In the genomic region with DNA sequence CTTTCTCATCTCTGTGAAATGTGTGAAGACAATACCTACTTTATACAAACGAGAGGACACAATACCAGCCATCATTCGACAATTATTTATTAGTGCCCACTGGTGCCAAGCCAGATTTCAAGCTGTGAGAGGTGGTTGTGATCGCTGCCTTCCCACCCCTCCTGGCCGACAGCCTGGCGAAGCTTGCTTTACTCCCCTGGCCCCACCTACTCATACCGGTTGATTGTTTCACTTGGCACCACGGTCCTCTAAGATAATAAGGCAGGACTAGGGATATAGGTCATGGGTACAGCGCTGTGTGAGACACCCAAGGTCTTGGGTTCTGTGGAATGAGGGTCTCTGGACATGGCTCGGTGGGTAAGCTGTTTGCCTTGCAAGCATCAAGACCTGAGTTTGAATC, we compare ENCODE assay signal across 18 mouse cellular contexts. TPM values are rescaled to one million over a fixed set of nuclear protein-coding genes. Genes with fewer than 3 reads are reported as not detected.
DNase-seq lines count a peak whose midpoint lies in the region; ATAC-seq and TF ChIP-seq lines count a peak whose summit lies in the region.
"Had no signal": no experiment of that assay in that cellular context is flagged by ENCODE, and none has a peak within 500 bp of the region (broad histone marks: within the 10 kb centered on the region; RNA-seq: fewer than 3 reads in every experiment).

No protein-coding gene starts in this region.

- H3K4me3 ChIP-seq in kidney, embryonic 15.5 days (replicated peaks), result no peak overlapping the region
- no peak overlapping the region for H3K4me3 ChIP-seq in spleen, adult 2 months (ENCODE audit: extremely low read depth, insufficient read depth, insufficient read length)
- H3K4me3 ChIP-seq: embryonic facial prominence, embryonic 13.5 days; forebrain, embryonic 13.5 days; neural tube, embryonic 13.5 days had no signal

- no peak overlapping the region for H3K9ac ChIP-seq in kidney, embryonic 15.5 days
- H3K9ac ChIP-seq: embryonic facial prominence, embryonic 13.5 days; forebrain, embryonic 13.5 days; neural tube, embryonic 13.5 days had no signal

- H3K4me2 ChIP-seq in kidney, embryonic 15.5 days, result no peak overlapping the region
- H3K4me2 ChIP-seq: embryonic facial prominence, embryonic 13.5 days; forebrain, embryonic 13.5 days; neural tube, embryonic 13.5 days had no signal

- H3K36me3 ChIP-seq in kidney, embryonic 15.5 days, result 0 out of 2 replicates have a peak, but pooled peaks cover 1% of the 10 kb centered on the region
- H3K36me3 ChIP-seq in spleen, adult 2 months (ENCODE audit: control insufficient read depth, insufficient read depth, low read length), result peaks cover 1% of the 10 kb centered on the region
- H3K36me3 ChIP-seq: neural tube, embryonic 13.5 days had no signal

- H3K9me3 ChIP-seq in kidney, embryonic 15.5 days (replicated peaks), result no peaks in the 10 kb centered on the region
- H3K9me3 ChIP-seq: embryonic facial prominence, embryonic 13.5 days; forebrain, embryonic 13.5 days; neural tube, embryonic 13.5 days had no signal

- ATAC-seq in kidney, embryonic 15.5 days (replicated peaks; ENCODE audit: low FRiP score), result no peak
- ATAC-seq in erythroid progenitor cell, adult 5-6 weeks (replicated peaks; ENCODE audit: low FRiP score, poor library complexity, severe bottlenecking), result no peak
- ATAC-seq: forebrain, embryonic 13.5 days; hindbrain, embryonic 16.5 days; intestine, postnatal 0 days had no signal

- H3K4me1 ChIP-seq in kidney, embryonic 15.5 days, result peaks cover 85% of the 10 kb centered on the region
- peaks cover 51% of the 10 kb centered on the region for H3K4me1 ChIP-seq in spleen, adult 2 months (ENCODE audit: control insufficient read depth, insufficient read depth, insufficient read length)

- no peaks in the 10 kb centered on the region for H3K27me3 ChIP-seq in kidney, embryonic 15.5 days
- H3K27me3 ChIP-seq in spleen, adult 2 months (ENCODE audit: control insufficient read depth, insufficient read depth, low read length), result no peaks in the 10 kb centered on the region
- H3K27me3 ChIP-seq: embryonic facial prominence, embryonic 13.5 days; neural tube, embryonic 13.5 days had no signal

- no peak for TF ChIP-seq CTCF in spleen, adult 2 months (IDR thresholded peaks at IDR 0.05; ENCODE audit: extremely low read depth, insufficient read depth, insufficient read length, insufficient replicate concordance)

- no peak for TF ChIP-seq POLR2A in spleen, adult 2 months (IDR thresholded peaks at IDR 0.05; ENCODE audit: low read depth, low read length)

- H3K27ac ChIP-seq in kidney, embryonic 15.5 days, result 0 out of 2 replicates have a peak overlapping the region, but pooled peaks have one; percentile 30
- peak overlapping the region; percentile 89 for H3K27ac ChIP-seq in spleen, adult 2 months (ENCODE audit: insufficient read depth, low read length)
- H3K27ac ChIP-seq: forebrain, embryonic 13.5 days had no signal

- WGBS in kidney, embryonic 15.5 days, result 65% methylated on average over 9 of the region's 9 CpGs
- 81% methylated on average over 9 of the region's 9 CpGs for WGBS in spleen, adult 2 months

- DNase-seq in heart, adult 11 months, result peak; percentile 92
- no peak for DNase-seq in heart, adult 8-10 months (ENCODE audit: low spot score)
- no peak for DNase-seq in kidney, postnatal 4 days
- no peak for DNase-seq in spleen, adult 2 months (ENCODE audit: low read depth in 1 of 2, low spot score in 2 of 2)
- DNase-seq in spleen, postnatal 36 days (ENCODE audit: low spot score in 2 of 2), result no peak
- DNase-seq in frontal cortex, postnatal 10 days (ENCODE audit: low spot score in 2 of 2), result no peak
- DNase-seq: adrenal gland, adult 8-10 months; cerebellum, adult 18-20 months; kidney, postnatal 36 days; liver; spleen, adult 18-20 months had no signal

RNA-seq across cellular contexts. Expression of a gene that starts 55.1 kb away (rescaled TPM):
- 100 to 1,000 TPM; 131 to 151 (median 141) TPM for total RNA-seq in heart, adult 8-10 months (2022)
- polyA plus RNA-seq in kidney, embryonic 15.5 days (2015; fragmentation: Nextera tagmentation; extraction: Ambion mirVana), result 13.8 and 14.7 TPM in 2 replicates
- 20.4 and 26.2 TPM in 2 replicates for polyA plus RNA-seq in spleen, adult 2 months (2012; rRNA removed)
- total RNA-seq in erythroid progenitor cell, adult 5-6 weeks (2015; ENCODE audit: low replicate concordance), result 9.2 and 9.7 TPM in 2 replicates
- total RNA-seq in erythroid progenitor cell, adult 5-6 weeks (2017; ENCODE audit: low replicate concordance), result 6.9 and 8.0 TPM in 2 replicates

RNA-seq across cellular contexts. Expression of a gene that starts 56.1 kb away (rescaled TPM):
- 10 to 100 TPM; 87.6 to 95.8 (median 92.4) TPM for total RNA-seq in heart, adult 8-10 months (2022)
- polyA plus RNA-seq in kidney, embryonic 15.5 days (2015; fragmentation: Nextera tagmentation; extraction: Ambion mirVana), result 41.5 and 46.0 TPM in 2 replicates
- 66.8 and 181 TPM in 2 replicates for polyA plus RNA-seq in spleen, adult 2 months (2012; rRNA removed)
- total RNA-seq in erythroid progenitor cell, adult 5-6 weeks (2015; ENCODE audit: low replicate concordance), result 17.2 and 19.8 TPM in 2 replicates
- 9.6 and 13.0 TPM in 2 replicates for total RNA-seq in erythroid progenitor cell, adult 5-6 weeks (2017; ENCODE audit: low replicate concordance)

Comparison
In these comparisons a context has a peak if more than half of its experiments do, and no peak if none do; other contexts are left out.
1. RNA of a gene that starts 55.1 kb away (total RNA-seq): 131 to 151 TPM in heart, adult 8-10 months; 6.9 to 9.7 TPM in erythroid progenitor cell, adult 5-6 weeks; every median in the first group is over 10 times any median in the second.
2. RNA of a gene that starts 56.1 kb away (total RNA-seq): 87.6 to 95.8 TPM in heart, adult 8-10 months; 9.6 to 19.8 TPM in erythroid progenitor cell, adult 5-6 weeks; every median in the first group is over 4 times any median in the second.